Mouse (Mus musculus): ENCODE measurements around the gene Sbf2. TPM values are rescaled to one million over a fixed set of nuclear protein-coding genes. Genes with fewer than 3 reads are reported as not detected.

The Sbf2 gene
- polyA plus RNA-seq, 1 experiment, result 49.9 TPM

DNA sequence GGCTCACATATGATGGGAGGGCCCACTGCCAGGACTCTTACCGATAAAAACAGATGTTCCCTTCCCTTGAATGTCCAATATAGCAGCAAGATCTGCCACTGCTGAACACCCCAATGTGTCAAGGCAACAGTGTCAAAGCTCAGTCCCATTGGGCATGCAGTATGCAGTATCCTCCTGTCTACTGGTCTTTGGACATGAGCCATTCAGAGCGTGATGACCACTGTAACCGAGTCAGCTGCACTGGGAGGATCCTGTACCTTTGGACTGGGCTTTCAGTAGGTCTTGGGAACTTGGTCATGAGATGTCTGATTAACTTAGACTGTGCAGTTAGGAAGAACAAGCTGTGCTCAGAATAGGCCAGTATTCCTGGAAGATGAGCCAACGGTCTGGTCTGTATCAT is 309.2 kb downstream of the Sbf2 start:
- Histone ChIP-seq H3K4me1 (ENCODE audit: control insufficient read depth, insufficient read depth, low read length) (peaks cover 8% of the 10 kb centered on the region), H3K27ac (ENCODE audit: insufficient read depth, low read depth, low read length) (no peak overlapping the region), H3K4me3 (ENCODE audit: insufficient read depth, low read length) (no peak overlapping the region)
- no peak for TF ChIP-seq POLR2A (IDR thresholded peaks at IDR 0.05; ENCODE audit: borderline replicate concordance, low read depth, low read length)
- no peak for TF ChIP-seq CTCF (IDR thresholded peaks at IDR 0.05; ENCODE audit: low read depth, low read length)

GRCm38 (mm10) chr7:110302886-110303285 is 311.8 kb downstream of the Sbf2 start:
- H3K4me1 ChIP-seq (ENCODE audit: control insufficient read depth, insufficient read depth, low read length), result no peaks in the 10 kb centered on the region
- H3K27ac ChIP-seq (ENCODE audit: insufficient read depth, low read depth, low read length), result no peak overlapping the region
- TF ChIP-seq POLR2A (IDR thresholded peaks at IDR 0.05; ENCODE audit: borderline replicate concordance, low read depth, low read length) (no peak), CTCF (IDR thresholded peaks at IDR 0.05; ENCODE audit: low read depth, low read length) (no peak)
- no peak overlapping the region for H3K4me3 ChIP-seq (ENCODE audit: insufficient read depth, low read length)

DNA sequence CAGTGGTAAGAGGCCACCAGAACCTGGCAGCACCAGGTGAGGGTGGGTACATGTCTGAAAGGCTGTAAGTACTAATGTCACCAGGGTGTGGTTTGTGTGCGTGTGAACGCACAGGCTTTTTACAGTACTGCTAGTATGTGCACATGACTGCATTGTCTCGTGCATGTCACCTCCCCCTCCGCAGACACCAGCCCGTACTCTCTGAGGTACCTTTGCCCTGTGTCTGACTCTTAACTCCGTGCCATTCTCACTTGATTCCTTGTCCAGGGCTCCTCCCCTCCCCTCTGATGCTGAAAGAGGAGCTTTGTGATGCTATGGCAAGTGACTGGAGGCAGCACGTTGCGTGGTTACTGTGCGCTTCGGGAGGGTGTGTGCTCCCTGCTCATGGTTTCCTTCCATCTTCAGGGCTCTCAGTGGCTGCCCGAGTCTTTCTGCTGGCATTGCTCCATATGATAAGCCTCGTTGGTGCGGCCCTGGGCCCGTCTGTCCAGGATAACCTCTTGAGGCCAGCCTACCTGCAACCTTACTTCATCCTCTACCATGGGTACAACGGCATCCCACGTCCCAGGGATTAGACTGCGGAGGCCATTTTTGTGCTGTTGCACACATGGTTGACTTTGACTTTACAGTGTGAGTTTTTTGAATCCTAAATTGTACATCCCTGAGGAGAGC is 315.8 kb downstream of the Sbf2 start:
- H3K27ac ChIP-seq (ENCODE audit: insufficient read depth, low read depth, low read length), result no peak overlapping the region
- TF ChIP-seq POLR2A (IDR thresholded peaks at IDR 0.05; ENCODE audit: borderline replicate concordance, low read depth, low read length) (no peak), CTCF (IDR thresholded peaks at IDR 0.05; ENCODE audit: low read depth, low read length) (no peak)
- H3K4me1 ChIP-seq (ENCODE audit: control insufficient read depth, insufficient read depth, low read length), result no peaks in the 10 kb centered on the region
- H3K4me3 ChIP-seq (ENCODE audit: insufficient read depth, low read length), result no peak overlapping the region

DNA sequence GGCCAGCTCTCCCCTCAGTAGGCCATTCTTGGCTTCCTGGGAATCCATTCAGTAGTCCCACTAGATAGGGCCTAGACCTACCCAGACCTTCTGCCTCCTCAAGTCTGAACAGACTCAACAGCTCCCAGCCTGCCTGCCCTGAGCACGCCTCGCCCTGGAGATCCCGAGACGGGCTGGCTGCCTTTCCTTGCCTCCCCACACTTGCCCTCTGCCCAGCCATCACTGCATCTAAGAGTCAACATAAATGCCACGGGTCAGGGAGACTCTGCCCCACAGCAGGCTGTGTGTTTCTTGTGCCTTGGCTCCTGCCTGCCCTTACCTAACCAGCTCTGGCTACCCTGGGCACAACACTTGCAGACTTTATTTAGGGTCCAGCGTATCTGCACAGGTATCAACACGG is 316.6 kb downstream of the Sbf2 start:
- Histone ChIP-seq H3K4me3 (ENCODE audit: insufficient read depth, low read length) (no peak overlapping the region), H3K27ac (ENCODE audit: insufficient read depth, low read depth, low read length) (no peak overlapping the region), H3K4me1 (ENCODE audit: control insufficient read depth, insufficient read depth, low read length) (no peaks in the 10 kb centered on the region)
- TF ChIP-seq CTCF (IDR thresholded peaks at IDR 0.05; ENCODE audit: low read depth, low read length), result no peak

- no peak overlapping the region for H3K27ac ChIP-seq (ENCODE audit: insufficient read depth, low read depth, low read length)
- H3K4me3 ChIP-seq (ENCODE audit: insufficient read depth, low read length), result no peak overlapping the region
- TF ChIP-seq POLR2A (IDR thresholded peaks at IDR 0.05; ENCODE audit: borderline replicate concordance, low read depth, low read length) (no peak), CTCF (IDR thresholded peaks at IDR 0.05; ENCODE audit: low read depth, low read length) (no peak)
- no peaks in the 10 kb centered on the region for H3K4me1 ChIP-seq (ENCODE audit: control insufficient read depth, insufficient read depth, low read length)
Measured at GRCm38 (mm10) chr7:110297611-110298010, 317.1 kb downstream of the Sbf2 start.

DNA sequence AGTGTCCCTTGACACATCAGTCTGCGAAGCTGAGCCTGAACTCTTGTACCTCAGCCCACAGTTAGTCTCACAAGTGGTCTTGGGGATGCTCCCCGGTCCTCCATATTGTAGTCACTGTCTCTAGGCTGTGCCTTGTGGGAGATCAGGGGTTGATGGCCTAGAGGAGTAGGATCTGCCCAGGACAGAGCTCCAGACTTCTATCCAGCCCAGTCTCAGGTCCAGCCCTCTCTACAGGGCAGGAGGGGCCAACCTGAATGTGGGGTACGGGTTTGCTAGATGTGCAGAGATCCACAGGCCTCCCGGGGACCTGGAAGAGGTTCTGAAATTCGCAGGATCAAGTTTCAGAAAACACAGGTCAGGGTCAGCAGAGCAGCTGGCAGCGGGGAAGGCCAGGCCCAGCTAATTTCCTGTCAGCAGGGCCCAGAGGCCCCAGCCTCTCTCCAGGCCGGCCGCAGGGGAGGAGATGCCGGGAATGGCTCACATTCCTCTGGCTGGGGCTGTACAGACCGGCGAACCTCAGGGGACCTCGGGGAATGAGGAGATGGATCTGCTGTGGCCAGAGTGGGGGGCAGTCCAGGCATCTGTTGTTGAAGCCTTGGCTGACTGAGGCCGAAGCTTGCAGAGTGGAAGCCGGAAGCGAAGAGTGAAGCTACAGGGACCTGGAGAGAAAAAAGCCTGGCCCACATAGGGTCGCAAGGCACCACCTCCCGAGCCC is 317.7 kb downstream of the Sbf2 start:
- Histone ChIP-seq H3K4me1 (ENCODE audit: control insufficient read depth, insufficient read depth, low read length) (no peaks in the 10 kb centered on the region), H3K27ac (ENCODE audit: insufficient read depth, low read depth, low read length) (no peak overlapping the region), H3K4me3 (ENCODE audit: insufficient read depth, low read length) (no peak overlapping the region)
- TF ChIP-seq POLR2A (IDR thresholded peaks at IDR 0.05; ENCODE audit: borderline replicate concordance, low read depth, low read length), result no peak
- TF ChIP-seq CTCF (IDR thresholded peaks at IDR 0.05; ENCODE audit: low read depth, low read length), result no peak

DNA sequence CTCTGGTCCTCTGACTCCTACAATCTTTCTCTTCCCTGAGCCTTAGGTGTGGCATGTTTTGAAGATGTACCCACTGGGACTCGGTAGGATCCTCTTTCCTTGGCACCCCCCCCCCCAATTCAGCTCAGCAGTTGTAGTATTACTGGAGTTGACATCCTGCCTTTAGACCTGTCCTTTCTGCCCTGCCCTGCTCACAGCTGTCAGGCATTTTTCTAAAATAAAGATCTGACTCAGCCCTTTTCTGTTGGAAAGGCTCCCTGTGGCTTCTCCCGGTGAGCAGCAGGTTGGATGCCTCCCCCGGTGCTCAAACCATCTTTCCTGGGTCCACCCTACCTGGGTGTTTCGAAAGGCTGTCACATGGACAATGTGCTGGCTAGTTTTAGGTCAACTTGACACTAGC is 325.1 kb downstream of the Sbf2 start:
- peaks cover 22% of the 10 kb centered on the region for H3K4me1 ChIP-seq (ENCODE audit: control insufficient read depth, insufficient read depth, low read length)
- no peak overlapping the region for H3K27ac ChIP-seq (ENCODE audit: insufficient read depth, low read depth, low read length)
- H3K4me3 ChIP-seq (ENCODE audit: insufficient read depth, low read length), result no peak overlapping the region
- TF ChIP-seq CTCF (IDR thresholded peaks at IDR 0.05; ENCODE audit: low read depth, low read length), result no peak
- no peak for TF ChIP-seq POLR2A (IDR thresholded peaks at IDR 0.05; ENCODE audit: borderline replicate concordance, low read depth, low read length)

- H3K4me3 ChIP-seq (ENCODE audit: insufficient read depth, low read length), result no peak overlapping the region
- no peak overlapping the region for H3K27ac ChIP-seq (ENCODE audit: insufficient read depth, low read depth, low read length)
- TF ChIP-seq POLR2A (IDR thresholded peaks at IDR 0.05; ENCODE audit: borderline replicate concordance, low read depth, low read length) (no peak), CTCF (IDR thresholded peaks at IDR 0.05; ENCODE audit: low read depth, low read length) (no peak)
- H3K4me1 ChIP-seq (ENCODE audit: control insufficient read depth, insufficient read depth, low read length), result peaks cover 24% of the 10 kb centered on the region
Measured at GRCm38 (mm10) chr7:110288731-110289191, 326.0 kb downstream of the Sbf2 start.

DNA sequence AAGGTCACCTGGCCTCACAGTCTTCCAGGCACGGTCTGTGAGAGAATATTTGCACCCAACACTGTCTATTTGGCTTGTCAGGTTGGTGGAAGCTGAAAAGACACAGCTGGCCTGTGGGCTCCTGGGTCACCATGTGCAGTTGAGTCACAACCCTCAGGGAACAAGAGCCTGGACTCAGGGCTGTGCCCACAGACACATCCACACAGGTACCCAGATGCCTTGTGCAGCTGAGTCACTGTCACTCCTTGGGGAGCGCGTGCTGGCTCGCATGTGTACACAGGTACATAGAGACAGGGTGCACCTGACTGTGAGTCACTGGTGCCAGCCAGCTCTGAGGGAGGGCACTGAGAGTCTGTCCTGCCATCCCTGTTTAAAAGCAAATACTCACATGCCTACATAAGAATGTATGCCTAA is 326.5 kb downstream of the Sbf2 start:
- no peak overlapping the region for H3K4me3 ChIP-seq (ENCODE audit: insufficient read depth, low read length)
- H3K27ac ChIP-seq (ENCODE audit: insufficient read depth, low read depth, low read length), result no peak overlapping the region
- H3K4me1 ChIP-seq (ENCODE audit: control insufficient read depth, insufficient read depth, low read length), result peaks cover 27% of the 10 kb centered on the region
- no peak for TF ChIP-seq CTCF (IDR thresholded peaks at IDR 0.05; ENCODE audit: low read depth, low read length)
- TF ChIP-seq POLR2A (IDR thresholded peaks at IDR 0.05; ENCODE audit: borderline replicate concordance, low read depth, low read length), result no peak

DNA sequence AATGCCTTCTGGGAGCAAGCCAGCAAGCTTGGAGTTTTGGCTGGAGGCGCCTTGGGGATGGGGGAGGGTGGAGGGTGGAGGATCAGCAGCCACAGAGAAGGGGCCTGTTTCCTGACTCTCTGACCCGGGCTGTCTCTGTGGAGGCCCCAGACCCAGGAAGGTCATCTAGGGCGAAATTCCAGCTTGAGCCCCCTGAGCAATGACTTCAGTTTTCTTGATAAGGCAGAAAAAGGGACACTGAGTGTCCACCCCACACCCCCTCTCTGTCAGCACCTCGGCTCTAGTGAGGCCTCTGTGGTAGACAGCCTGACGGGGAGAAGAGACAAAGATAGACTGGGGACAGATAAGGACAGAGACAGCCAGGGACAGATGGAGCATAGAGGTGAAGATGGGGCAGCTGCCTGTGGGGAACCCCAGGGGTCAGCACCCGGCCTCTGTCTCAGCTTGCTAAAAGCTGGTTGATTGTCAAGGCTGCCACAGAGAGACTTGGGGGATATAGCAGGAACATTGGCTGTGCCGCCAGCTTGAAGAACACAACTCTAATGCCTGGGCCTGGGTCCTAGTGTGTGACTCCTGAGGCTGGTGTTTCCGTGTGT is 327.1 kb downstream of the Sbf2 start:
- H3K4me1 ChIP-seq (ENCODE audit: control insufficient read depth, insufficient read depth, low read length), result peaks cover 32% of the 10 kb centered on the region
- no peak overlapping the region for H3K27ac ChIP-seq (ENCODE audit: insufficient read depth, low read depth, low read length)
- TF ChIP-seq POLR2A (IDR thresholded peaks at IDR 0.05; ENCODE audit: borderline replicate concordance, low read depth, low read length), result no peak
- TF ChIP-seq CTCF (IDR thresholded peaks at IDR 0.05; ENCODE audit: low read depth, low read length), result no peak
- H3K4me3 ChIP-seq (ENCODE audit: insufficient read depth, low read length), result no peak overlapping the region
